14 mouse cellular contexts compared by ENCODE assay signal in the genomic region with DNA sequence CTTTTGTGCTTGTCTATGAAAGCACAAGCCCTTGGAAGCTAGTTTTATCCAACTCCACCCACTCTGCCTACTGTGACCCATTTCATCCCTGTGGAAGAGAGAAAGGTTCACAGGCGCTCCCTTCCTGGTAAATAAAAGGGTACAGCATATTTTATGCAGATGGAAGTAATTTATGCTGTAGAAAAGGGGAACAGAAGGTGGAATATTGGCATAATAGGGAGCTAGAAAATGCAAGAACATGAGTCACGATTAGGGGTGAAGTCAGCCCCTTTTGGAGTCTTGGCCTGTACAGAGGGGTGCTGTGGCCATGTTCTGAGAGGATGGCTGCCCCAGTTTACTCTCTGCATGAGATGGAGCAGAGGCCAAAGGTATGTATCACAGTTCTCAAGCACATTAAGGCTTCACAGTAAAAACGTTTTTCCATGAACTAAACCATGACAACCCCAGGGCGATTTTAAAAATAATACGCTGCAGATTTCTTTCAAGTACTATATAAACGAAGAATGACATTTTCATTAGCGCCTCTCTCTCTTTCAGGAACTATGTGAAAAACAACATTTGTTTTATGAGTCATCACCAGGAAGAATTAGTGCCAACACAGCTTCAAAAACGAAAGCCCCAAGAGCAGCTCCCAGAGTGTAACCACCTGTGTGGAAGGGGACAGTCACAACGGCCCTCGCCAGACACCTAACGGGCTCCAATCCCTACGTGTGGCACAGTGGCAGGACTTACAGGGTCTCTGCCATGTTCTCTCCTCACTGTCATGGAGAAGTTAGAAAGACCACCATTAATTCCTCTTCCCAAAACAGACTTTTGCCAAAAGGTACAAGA. TPM values are rescaled to one million over a fixed set of nuclear protein-coding genes. Genes with fewer than 3 reads are reported as not detected.
A peak's percentile ranks its signal among the peaks of the same experiment; 100 is the strongest.
DNase-seq lines count a peak whose midpoint lies in the region; ATAC-seq and TF ChIP-seq lines count a peak whose summit lies in the region.
"Had no signal": no experiment of that assay in that cellular context is flagged by ENCODE, and none has a peak within 500 bp of the region (broad histone marks: within the 10 kb centered on the region; RNA-seq: fewer than 3 reads in every experiment).

No protein-coding gene starts in this region.

- H3K27me3 ChIP-seq in embryonic facial prominence, embryonic 13.5 days, result no peaks in the 10 kb centered on the region
- no peaks in the 10 kb centered on the region for H3K27me3 ChIP-seq in embryonic facial prominence, embryonic 10.5 days (replicated peaks; ENCODE audit: low read depth, poor library complexity, severe bottlenecking)
- no peaks in the 10 kb centered on the region for H3K27me3 ChIP-seq in myocyte (ENCODE audit: control insufficient read depth, insufficient read depth, insufficient read length)
- H3K27me3 ChIP-seq: neural tube, embryonic 12.5 days had no signal

- no peaks in the 10 kb centered on the region for H3K9me3 ChIP-seq in embryonic facial prominence, embryonic 13.5 days
- H3K9me3 ChIP-seq in embryonic facial prominence, embryonic 10.5 days, result no peaks in the 10 kb centered on the region
- H3K9me3 ChIP-seq: neural tube, embryonic 12.5 days had no signal

- WGBS in embryonic facial prominence, embryonic 13.5 days, result 63% methylated on average over 12 of the region's 12 CpGs
- 87% methylated on average over 12 of the region's 12 CpGs for WGBS in embryonic facial prominence, embryonic 10.5 days

- no peak for TF ChIP-seq POLR2A in myocyte (IDR thresholded peaks at IDR 0.05; ENCODE audit: insufficient read length, low read depth)

- TF ChIP-seq CTCF in left cerebral cortex, adult 2 months (IDR thresholded peaks at IDR 0.05), result no peak

- ATAC-seq in embryonic facial prominence, embryonic 13.5 days (ENCODE audit: insufficient number of reproducible peaks, insufficient read depth, low FRiP score, low TSS enrichment, low read depth), result no peak

- H3K4me1 ChIP-seq in embryonic facial prominence, embryonic 13.5 days, result peaks cover 14% of the 10 kb centered on the region; the same call in 1 of the 2 replicates
- H3K4me1 ChIP-seq in embryonic facial prominence, embryonic 10.5 days, result no peaks in the 10 kb centered on the region; the same call in 1 of the 2 replicates
- H3K4me1 ChIP-seq: neural tube, embryonic 12.5 days had no signal

- intact Hi-C loops in left cerebral cortex, adult 2 months (cut with DNase I), result loop anchor here (2.0 kb wide), 1 partner anchor 69 kb away; no protein-coding TSS in a partner anchor
- intact Hi-C loops in left cerebral cortex, postnatal 14 days (cut with DNase I), result no loop called here

- H3K4me3 ChIP-seq in embryonic facial prominence, embryonic 13.5 days, result no peak overlapping the region
- H3K4me3 ChIP-seq in embryonic facial prominence, embryonic 10.5 days, result no peak overlapping the region
- no peak overlapping the region for H3K4me3 ChIP-seq in left cerebral cortex, adult 2 months
- H3K4me3 ChIP-seq in myocyte, result no peak overlapping the region
- H3K4me3 ChIP-seq: neural tube, embryonic 12.5 days had no signal

- H3K36me3 ChIP-seq in embryonic facial prominence, embryonic 13.5 days, result peaks cover 40% of the 10 kb centered on the region
- H3K36me3 ChIP-seq in embryonic facial prominence, embryonic 10.5 days (replicated peaks), result peaks cover 66% of the 10 kb centered on the region
- peaks cover 25% of the 10 kb centered on the region for H3K36me3 ChIP-seq in myocyte (ENCODE audit: control insufficient read depth, insufficient read depth)

- peak overlapping the region; percentile 22; the same call in 1 of the 2 replicates for H3K27ac ChIP-seq in embryonic facial prominence, embryonic 13.5 days
- no peak overlapping the region for H3K27ac ChIP-seq in embryonic facial prominence, embryonic 10.5 days (replicated peaks)
- H3K27ac ChIP-seq in left cerebral cortex, adult 2 months, result peak overlapping the region; percentile 81
- H3K27ac ChIP-seq: hindbrain, embryonic 14.5 days; neural tube, embryonic 12.5 days had no signal

- no peak overlapping the region for H3K9ac ChIP-seq in embryonic facial prominence, embryonic 13.5 days
- H3K9ac ChIP-seq: hindbrain, embryonic 14.5 days; neural tube, embryonic 12.5 days had no signal

- H3K4me2 ChIP-seq in embryonic facial prominence, embryonic 13.5 days, result no peak overlapping the region
- H3K4me2 ChIP-seq in myocyte (ENCODE audit: low read depth), result no peak overlapping the region
- H3K4me2 ChIP-seq: hindbrain, embryonic 14.5 days; neural tube, embryonic 12.5 days had no signal

- DNase-seq in embryonic facial prominence, embryonic 10.5 days (ENCODE audit: low spot score), result no peak
- DNase-seq in left cerebral cortex, adult 2 months (ENCODE audit: extremely low spot score in 1 of 2, low spot score in 2 of 2), result no peak
- DNase-seq in left cerebral cortex, postnatal 14 days (ENCODE audit: low spot score in 2 of 2), result no peak
- peak; percentile 50 to 67 for DNase-seq in cerebellum, postnatal 36 days
- no peak for DNase-seq in adrenal gland, postnatal 25 days
- DNase-seq in frontal cortex, postnatal 14 days (ENCODE audit: low spot score in 2 of 2), result no peak
- DNase-seq: kidney, postnatal 14 days; left cerebral cortex, postnatal 4 days; lung, adult 2 months; thymus, postnatal 25 days had no signal

- no peak overlapping the region for H3ac ChIP-seq in myocyte (ENCODE audit: control insufficient read depth, insufficient read length)

- H3K79me2 ChIP-seq in myocyte (ENCODE audit: control insufficient read depth, insufficient read depth), result no peaks in the 10 kb centered on the region

TF ChIP-seq in myocyte, 11 proteins besides CTCF, POLR2A, EP300 and RAD21:
- TF ChIP-seq REST (IDR thresholded peaks at IDR 0.05; ENCODE audit: insufficient read depth, insufficient read length) (no peak), POLR2AphosphoS2 (IDR thresholded peaks at IDR 0.05; ENCODE audit: insufficient read length, low read depth) (peak; percentile 9), MAX (IDR thresholded peaks at IDR 0.05; ENCODE audit: low read depth) (no peak)

RNA-seq across cellular contexts. Expression of a gene that starts 30.0 kb away (rescaled TPM):
- 66.0 and 70.7 TPM in 2 replicates for polyA plus RNA-seq in embryonic facial prominence, embryonic 13.5 days (2015; fragmentation: Nextera tagmentation; extraction: Ambion mirVana)
- polyA plus RNA-seq in embryonic facial prominence, embryonic 10.5 days (2016; fragmentation: Nextera tagmentation; extraction: Ambion mirVana), result 89.1 and 91.8 TPM in 2 replicates
- total RNA-seq in left cerebral cortex, adult 2 months (2021), result 10 to 100 TPM; 67.7 to 69.6 TPM
- total RNA-seq in left cerebral cortex, postnatal 14 days (2021), result 10 to 100 TPM; 62.5 to 63.6 TPM
- polyA plus RNA-seq in myocyte (2012; fragmentation: generic; extraction: Trizol), result 72.5 TPM
- 30.8 and 42.0 TPM in 2 replicates for total RNA-seq in adrenal gland, postnatal 25 days (2021)

RNA-seq across cellular contexts. Expression of a gene that starts 56.9 kb away (rescaled TPM):
- 3.3 and 4.4 TPM in 2 replicates for polyA plus RNA-seq in embryonic facial prominence, embryonic 13.5 days (2015; fragmentation: Nextera tagmentation; extraction: Ambion mirVana)
- 1.2 and 1.7 TPM in 2 replicates for polyA plus RNA-seq in embryonic facial prominence, embryonic 10.5 days (2016; fragmentation: Nextera tagmentation; extraction: Ambion mirVana)
- total RNA-seq in left cerebral cortex, adult 2 months (2021), result 1 to 10 TPM; 4.2 to 4.6 TPM
- 1 to 10 TPM; 3.5 to 3.7 TPM for total RNA-seq in left cerebral cortex, postnatal 14 days (2021)
- polyA plus RNA-seq in myocyte (2012; fragmentation: generic; extraction: Trizol), result 0.01 TPM
- 0.86 and 2.3 TPM in 2 replicates for total RNA-seq in adrenal gland, postnatal 25 days (2021)

Comparison
In these comparisons a context has a peak if more than half of its experiments do, and no peak if none do; other contexts are left out.
1. DNase-seq: peak in cerebellum, postnatal 36 days (2 of 2); none in embryonic facial prominence, embryonic 10.5 days (single experiment), left cerebral cortex, adult 2 months (0 of 2), left cerebral cortex, postnatal 14 days (0 of 2), adrenal gland, postnatal 25 days (single experiment) and frontal cortex, postnatal 14 days (0 of 2).